Mouse (Mus musculus) mouse trophoblast stem cell (cell line): ENCODE results near the gene Sh3pxd2a.

Experiments used
- in situ Hi-C, 2 experiments: fragments of 300-500 bp; cut with MseI, MboI; formaldehyde crosslinking; loops; 2 replicates in 1 of 2; 3 replicates in 1 of 2; pipeline ENCODE4 v1.15.1; 2025

The Sh3pxd2a gene

DNA sequence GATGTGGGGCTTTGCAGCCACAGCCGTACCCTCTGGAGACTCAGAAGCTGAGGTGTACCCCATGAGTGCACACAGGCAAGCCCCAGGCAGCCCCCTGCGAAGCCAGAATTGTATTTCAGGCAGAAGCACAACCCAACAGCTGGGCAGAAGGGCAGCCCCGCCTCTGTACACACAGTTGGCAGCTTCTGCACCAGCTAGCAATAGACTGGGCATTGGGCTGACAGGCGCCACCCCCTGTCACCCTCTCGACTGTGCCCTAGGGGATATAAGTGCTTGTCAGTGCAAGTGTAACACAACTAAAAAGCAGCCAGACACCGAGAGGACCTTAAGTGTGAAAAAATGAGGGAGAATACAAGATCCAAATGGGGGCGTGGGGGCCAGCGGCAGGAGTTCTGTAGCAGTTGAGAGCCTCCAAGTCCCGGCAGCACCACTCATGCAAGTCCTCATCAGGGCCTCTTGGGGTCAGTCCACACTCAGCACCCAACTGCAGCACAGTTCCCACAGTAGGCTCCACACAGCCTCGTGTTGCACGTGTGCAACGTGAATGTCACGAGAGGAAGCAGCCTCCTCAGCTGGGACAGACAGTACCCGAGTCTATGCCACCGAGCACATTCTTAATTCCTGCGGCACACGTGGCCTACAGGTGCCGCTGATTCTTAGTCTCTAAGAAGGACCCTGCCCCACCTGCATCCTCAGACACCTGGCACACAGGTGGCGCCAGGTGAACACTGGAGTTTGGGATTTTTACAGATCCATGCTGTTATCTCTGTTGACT, 147.7 kb downstream of the Sh3pxd2a start:
- in situ Hi-C loops, result no loop called here

DNA sequence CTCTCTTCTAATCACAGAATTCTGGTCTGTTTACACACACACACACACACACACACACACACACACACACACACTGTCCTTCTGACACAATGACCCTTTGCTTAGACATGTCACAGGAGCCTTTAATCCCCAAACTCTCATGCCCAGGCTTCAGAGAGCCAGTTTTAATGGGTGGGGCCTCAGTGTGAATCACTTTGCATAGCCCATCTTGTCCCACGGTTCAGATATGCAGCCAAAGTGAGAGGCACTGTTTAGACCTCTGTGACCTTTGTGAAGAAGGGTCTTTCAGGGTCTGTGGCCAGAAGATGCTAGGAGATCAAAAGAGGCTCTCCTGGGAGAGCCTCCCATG, 148.3 kb downstream of the Sh3pxd2a start:
- in situ Hi-C loops, result no loop called here

- in situ Hi-C loops, result no loop called here
Observed at GRCm38 (mm10) chr19:47315091-47315916, 148.9 kb downstream of the Sh3pxd2a start.

DNA sequence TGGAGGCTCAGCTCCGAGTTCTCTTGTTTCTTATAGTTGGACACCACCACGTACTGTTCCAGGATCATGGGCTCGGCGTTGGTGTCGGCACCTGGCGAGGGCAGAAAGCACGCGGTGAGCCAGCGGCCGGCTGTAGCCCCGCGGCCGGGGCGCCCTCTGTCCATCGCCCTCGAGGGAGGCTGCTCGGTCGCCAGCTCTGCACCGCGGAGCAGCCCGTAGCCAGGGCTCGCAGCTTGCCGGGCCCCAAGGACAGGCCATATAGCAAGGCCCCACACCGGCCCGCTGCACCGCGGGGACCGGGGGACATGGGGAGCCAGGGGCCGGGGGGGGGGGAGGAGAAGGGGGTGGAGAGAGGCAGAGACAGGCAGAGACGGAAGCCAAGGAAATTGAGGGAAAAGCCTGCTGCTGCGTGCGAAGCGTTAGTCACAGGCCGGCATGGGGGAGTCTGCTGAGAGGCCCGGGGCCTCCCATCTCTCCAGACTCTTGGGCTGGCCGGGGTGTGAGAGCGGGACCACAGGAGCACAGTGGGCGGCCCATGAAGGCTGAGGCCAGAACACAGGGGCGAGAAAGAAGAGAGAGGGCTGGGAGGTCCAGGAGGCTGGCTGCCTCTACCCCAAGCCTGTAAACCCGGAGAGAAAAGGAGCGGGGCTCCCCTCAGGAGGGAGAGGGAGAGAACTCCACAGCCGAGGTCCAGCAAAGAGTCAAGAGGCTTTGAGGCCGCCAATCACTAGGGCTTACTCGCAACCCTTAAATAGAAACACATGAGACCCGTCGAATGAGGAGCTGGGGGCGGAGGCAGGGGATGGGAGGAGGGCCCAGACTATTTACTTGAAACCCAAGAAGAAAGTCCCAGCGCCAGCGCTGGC, 149.9 kb downstream of the Sh3pxd2a start:
- in situ Hi-C loops, result no loop called here

DNA sequence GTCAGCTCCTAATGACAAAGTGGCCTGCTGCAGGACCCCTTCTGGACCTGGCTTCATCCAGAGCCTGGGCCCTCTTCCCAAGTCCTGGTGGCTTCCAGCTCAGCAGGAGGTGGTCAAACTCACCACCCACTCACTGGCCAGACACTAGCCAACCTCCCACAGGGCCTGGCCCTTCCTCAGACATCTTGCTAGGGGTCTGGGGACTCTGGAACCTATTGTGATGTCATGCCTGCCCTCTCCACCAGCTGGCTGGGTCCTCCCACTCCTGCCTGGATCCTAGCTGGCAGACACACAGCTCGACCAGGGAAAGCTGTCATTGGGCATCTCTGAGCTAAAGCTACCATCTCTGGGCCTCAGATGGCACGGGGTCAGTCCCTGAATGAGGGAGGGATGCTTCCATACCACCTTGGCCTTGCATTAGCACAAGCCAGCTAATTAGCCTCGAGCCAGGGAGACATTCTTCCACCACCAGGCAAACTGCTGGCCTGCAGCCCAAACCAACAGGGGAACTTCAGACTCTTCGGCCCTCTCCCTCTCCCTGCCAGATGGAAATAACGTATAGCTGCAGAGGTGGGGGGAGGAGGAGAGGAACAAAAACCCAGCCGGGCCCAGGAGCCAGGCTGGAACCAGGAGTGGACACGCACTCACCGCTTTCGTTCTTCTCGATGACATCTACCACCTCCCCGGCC, 150.7 kb downstream of the Sh3pxd2a start:
- in situ Hi-C loops, result no loop called here

GRCm38 (mm10) chr19:47311162-47311561, 153.0 kb downstream of the Sh3pxd2a start:
- in situ Hi-C loops, result no loop called here

GRCm38 (mm10) chr19:47309824-47310223, 154.4 kb downstream of the Sh3pxd2a start:
- in situ Hi-C loops, result no loop called here

- in situ Hi-C loops, result no loop called here
Observed at GRCm38 (mm10) chr19:47306917-47307315, 157.3 kb downstream of the Sh3pxd2a start.

GRCm38 (mm10) chr19:47306128-47306916, 157.9 kb downstream of the Sh3pxd2a start:
- in situ Hi-C loops, result no loop called here

- in situ Hi-C loops, result no loop called here
Observed at GRCm38 (mm10) chr19:47305401-47305800, 158.8 kb downstream of the Sh3pxd2a start.

- in situ Hi-C loops, result no loop called here
Observed at GRCm38 (mm10) chr19:47304170-47304745, 159.9 kb downstream of the Sh3pxd2a start.

DNA sequence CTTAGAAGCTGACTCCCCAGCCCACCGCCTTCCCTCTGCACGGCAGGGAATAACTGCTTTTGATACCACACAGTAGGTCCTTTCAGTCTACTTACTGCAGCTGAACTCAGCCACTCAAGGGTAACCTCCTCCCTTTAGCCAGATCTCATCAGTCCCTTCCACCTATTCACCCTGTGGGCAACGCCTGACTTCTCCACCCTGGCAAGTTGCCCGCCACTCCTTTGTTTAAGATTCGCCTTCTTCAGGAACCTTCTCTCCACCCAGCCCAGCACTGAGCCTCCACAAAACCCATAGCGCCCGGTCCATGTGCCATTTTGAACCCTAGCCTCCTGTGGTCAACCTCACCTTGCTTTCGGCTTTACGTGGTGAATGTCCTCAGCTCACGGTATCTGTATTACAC, 161.1 kb downstream of the Sh3pxd2a start:
- in situ Hi-C loops, result no loop called here

GRCm38 (mm10) chr19:47302191-47302852, 161.9 kb downstream of the Sh3pxd2a start:
- in situ Hi-C loops, result no loop called here

DNA sequence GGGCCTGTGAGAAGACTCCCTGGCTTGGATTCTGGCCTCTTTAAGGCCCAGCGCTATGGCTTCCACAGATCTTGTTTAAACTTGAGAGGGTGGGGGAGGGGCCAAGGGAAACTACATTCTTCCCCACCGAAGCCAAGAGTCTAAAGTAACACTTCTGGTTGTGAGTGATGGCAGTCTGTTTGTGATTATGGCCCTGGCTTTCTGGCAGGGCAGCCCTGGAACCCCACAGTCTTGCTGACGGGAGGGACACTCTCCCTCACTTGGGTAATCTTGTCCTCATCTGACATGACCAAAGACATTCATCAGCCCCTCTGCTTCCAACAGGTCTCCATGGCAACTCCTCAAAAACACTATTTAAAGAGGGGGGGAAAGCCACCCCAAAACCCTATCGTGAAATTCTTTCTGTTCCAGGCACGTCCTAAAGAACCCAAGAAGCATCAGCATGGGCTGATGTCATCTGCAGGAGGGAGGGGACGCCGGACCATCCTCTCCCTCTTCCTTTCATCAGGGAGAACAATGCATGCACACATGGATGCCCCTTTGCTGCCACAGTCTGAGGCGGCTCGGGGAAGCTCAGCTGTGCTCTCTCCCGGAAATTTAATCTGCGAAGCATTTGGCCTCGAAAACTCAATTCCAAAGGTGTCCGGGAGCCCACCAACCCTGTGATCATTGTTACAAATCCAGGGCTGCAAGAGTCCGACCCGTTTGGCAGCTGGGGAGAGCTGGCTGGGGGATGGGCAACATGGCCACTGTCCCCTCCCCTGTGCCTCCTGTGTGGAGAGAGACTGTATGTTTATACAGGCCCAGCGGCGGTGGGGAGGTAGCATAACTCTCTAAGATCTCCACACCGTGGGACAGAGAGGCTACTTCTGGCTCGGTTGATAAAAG, 162.7 kb downstream of the Sh3pxd2a start:
- in situ Hi-C loops, result no loop called here

- in situ Hi-C loops, result no loop called here
Observed at GRCm38 (mm10) chr19:47298100-47298499, 166.1 kb downstream of the Sh3pxd2a start.

DNA sequence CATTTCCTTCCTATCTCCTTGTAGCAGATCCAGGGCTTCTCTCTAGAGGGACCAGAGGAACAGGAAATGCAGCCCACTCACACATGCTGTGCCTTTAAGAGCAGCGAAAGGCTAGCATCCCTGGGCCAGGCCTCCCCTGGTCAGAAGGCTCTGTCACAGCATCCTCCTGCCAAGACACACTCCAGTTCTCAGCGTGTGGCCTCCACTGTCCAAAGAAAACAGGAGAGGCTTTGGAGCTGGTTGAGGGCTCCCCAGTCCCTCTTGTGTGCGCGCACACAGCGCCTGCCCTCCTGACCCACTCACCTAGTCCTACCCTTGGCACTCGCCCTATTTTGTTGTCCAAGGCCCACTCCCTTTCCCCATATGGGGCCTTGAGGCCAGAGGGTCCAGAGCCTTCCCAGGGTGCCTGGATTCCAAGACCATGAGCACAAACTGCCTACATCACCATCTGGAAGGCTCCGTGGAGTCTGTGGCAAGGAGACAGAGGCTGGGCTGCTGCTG, 171.7 kb downstream of the Sh3pxd2a start:
- in situ Hi-C loops, result no loop called here

GRCm38 (mm10) chr19:47291307-47292080, 172.7 kb downstream of the Sh3pxd2a start:
- in situ Hi-C loops, result no loop called here
